Comparison of ENCODE assay signal across 26 mouse cellular contexts in genomic region chr9:77617751-77618150, GRCm38 (mm10). TPM values are rescaled to one million over a fixed set of nuclear protein-coding genes. Genes with fewer than 3 reads are reported as not detected.
DNase-seq lines count a peak whose midpoint lies in the region; ATAC-seq and TF ChIP-seq lines count a peak whose summit lies in the region.
"Had no signal": no experiment of that assay in that cellular context is flagged by ENCODE, and none has a peak within 500 bp of the region (broad histone marks: within the 10 kb centered on the region; RNA-seq: fewer than 3 reads in every experiment).

No protein-coding gene starts in this region.

- peak; percentile 85 for DNase-seq in heart, adult 11 months
- no peak for DNase-seq in heart, adult 8-10 months (ENCODE audit: low spot score)
- no peak for DNase-seq in heart, postnatal 25 days (ENCODE audit: low spot score)
- peak; percentile 31 for DNase-seq in lung, embryonic 14.5 days
- no peak for DNase-seq in lung, postnatal 4 days
- DNase-seq: adrenal gland, postnatal 10 days; adrenal gland, postnatal 36 days; B cell, adult 2 months; cerebellum, adult 18-20 months; cerebellum, adult 9-10 months; cerebellum, postnatal 14 days; gastrocnemius, postnatal 14 days; kidney, adult 11 months; kidney, adult 8-10 months had no signal

- WGBS in heart, embryonic 16.5 days: 40% methylated on average over 6 of the region's 6 CpGs
- 42% methylated on average over 6 of the region's 6 CpGs for WGBS in lung, embryonic 14.5 days

- H3K4me2 ChIP-seq in heart, embryonic 16.5 days (ENCODE audit: low read depth, low read length): no peak overlapping the region
- no peak overlapping the region for H3K4me2 ChIP-seq in lung, embryonic 14.5 days
- H3K4me2 ChIP-seq: forebrain, embryonic 13.5 days; heart, embryonic 13.5 days; hindbrain, embryonic 13.5 days; intestine, embryonic 15.5 days had no signal

- H3K27ac ChIP-seq in heart, embryonic 16.5 days (ENCODE audit: low read length): peak overlapping the region; percentile 19; the same call in 1 of the 2 replicates
- no peak overlapping the region for H3K27ac ChIP-seq in lung, embryonic 14.5 days (ENCODE audit: low read depth)
- H3K27ac ChIP-seq: forebrain, embryonic 10.5 days; forebrain, embryonic 13.5 days; heart, embryonic 13.5 days; hindbrain, embryonic 10.5 days; hindbrain, embryonic 13.5 days; intestine, embryonic 15.5 days had no signal

- no peak for TF ChIP-seq CTCF in lung, embryonic 14.5 days (IDR thresholded peaks at IDR 0.05; ENCODE audit: low read depth)

- peaks cover 16% of the 10 kb centered on the region for H3K4me1 ChIP-seq in heart, embryonic 16.5 days (ENCODE audit: control insufficient read depth, insufficient read depth, low read length)
- no peaks in the 10 kb centered on the region for H3K4me1 ChIP-seq in lung, embryonic 14.5 days (ENCODE audit: insufficient read depth)
- H3K4me1 ChIP-seq: hindbrain, embryonic 13.5 days; intestine, embryonic 15.5 days had no signal

- H3K27me3 ChIP-seq in heart, embryonic 16.5 days (ENCODE audit: control insufficient read depth, insufficient read depth, low read length): no peaks in the 10 kb centered on the region
- no peaks in the 10 kb centered on the region for H3K27me3 ChIP-seq in lung, embryonic 14.5 days (ENCODE audit: insufficient read depth, low read length)
- H3K27me3 ChIP-seq: CH12.LX; forebrain, embryonic 13.5 days; heart, embryonic 13.5 days; hindbrain, embryonic 13.5 days; intestine, embryonic 15.5 days; Patski had no signal

- no peak overlapping the region for H3K9ac ChIP-seq in heart, embryonic 16.5 days (ENCODE audit: low read length)
- no peak overlapping the region for H3K9ac ChIP-seq in lung, embryonic 14.5 days
- H3K9ac ChIP-seq: forebrain, embryonic 13.5 days; heart, embryonic 13.5 days; hindbrain, embryonic 13.5 days; intestine, embryonic 15.5 days had no signal

- H3K36me3 ChIP-seq in heart, embryonic 16.5 days (ENCODE audit: control insufficient read depth, insufficient read depth): no peaks in the 10 kb centered on the region
- no peaks in the 10 kb centered on the region for H3K36me3 ChIP-seq in lung, embryonic 14.5 days (ENCODE audit: insufficient read depth)
- H3K36me3 ChIP-seq: forebrain, embryonic 10.5 days; G1E; heart, embryonic 13.5 days; hindbrain, embryonic 10.5 days; hindbrain, embryonic 13.5 days; intestine, embryonic 15.5 days had no signal

- no peak overlapping the region for H3K4me3 ChIP-seq in heart, embryonic 16.5 days (ENCODE audit: low read length)
- H3K4me3 ChIP-seq in lung, embryonic 14.5 days (ENCODE audit: low read depth, low read length): no peak overlapping the region
- H3K4me3 ChIP-seq: forebrain, embryonic 10.5 days; forebrain, embryonic 13.5 days; heart, embryonic 13.5 days; hindbrain, embryonic 10.5 days; hindbrain, embryonic 13.5 days; intestine, embryonic 15.5 days had no signal

- H3K9me3 ChIP-seq in heart, embryonic 16.5 days (replicated peaks; ENCODE audit: control insufficient read depth, low read length): peaks cover 7% of the 10 kb centered on the region
- no peaks in the 10 kb centered on the region for H3K9me3 ChIP-seq in lung, embryonic 14.5 days (ENCODE audit: low read depth, low read length)
- H3K9me3 ChIP-seq: forebrain, embryonic 10.5 days; forebrain, embryonic 13.5 days; G1E; hindbrain, embryonic 10.5 days; hindbrain, embryonic 13.5 days; intestine, embryonic 15.5 days had no signal

- peak; percentile 65; the same call in 1 of the 2 replicates for ATAC-seq in heart, embryonic 16.5 days (replicated peaks; ENCODE audit: extremely low read depth, insufficient read depth, low FRiP score)
- ATAC-seq in lung, embryonic 14.5 days (ENCODE audit: insufficient read depth): no peak
- ATAC-seq: forebrain, embryonic 13.5 days; forebrain, embryonic 16.5 days; hindbrain, embryonic 16.5 days; intestine, embryonic 15.5 days; Patski had no signal

- intact Hi-C loops in heart, postnatal 25 days (cut with DNase I): no loop called here

RNA-seq across cellular contexts. Expression of gene Klhl31, which starts 18.5 kb away (rescaled TPM):
- 100 to 1,000 TPM; 126 to 143 (median 134) TPM for total RNA-seq in heart, adult 8-10 months (2022)
- polyA plus RNA-seq in heart, embryonic 16.5 days (2015; fragmentation: Nextera tagmentation; extraction: Ambion mirVana): 54.2 and 59.9 TPM in 2 replicates
- total RNA-seq in heart, postnatal 25 days (2021): 100 to 1,000 TPM; 144 to 150 TPM
- 0.33 and 0.54 TPM in 2 replicates for polyA plus RNA-seq in lung, embryonic 14.5 days (2014; fragmentation: Nextera tagmentation; extraction: Ambion mirVana)
- total RNA-seq: adrenal gland, postnatal 36 days; CH12.LX had no signal
- polyA plus RNA-seq: G1E had no signal

Comparison
In these comparisons a context has a peak if more than half of its experiments do, and no peak if none do; other contexts are left out.
1. DNase-seq: peak in heart, adult 11 months (single experiment) and lung, embryonic 14.5 days (single experiment); none in heart, adult 8-10 months (single experiment), heart, postnatal 25 days (single experiment) and lung, postnatal 4 days (0 of 2).